Mouse (Mus musculus) CH12.LX (cell line): ENCODE results near the gene Gm21788. TPM values are rescaled to one million over a fixed set of nuclear protein-coding genes. Genes with fewer than 3 reads are reported as not detected.
"Not testable (repeated sequence)": the region's sequence is repeated elsewhere in the genome, so short reads cannot be mapped to it uniquely, and the experiment has no call there.

ENCODE experiments used
- DNase-seq: peaks from one replicate; pipeline ENCODE4 v3.0.0-alpha.2; 2013; ENCODE audit errors: extremely low read depth
- H3K27ac ChIP-seq: 2 replicates; pipeline ENCODE4 v1.5.1; 2012; ENCODE audit warnings: low read depth, mild to moderate bottlenecking, control low read depth, moderate library complexity; ENCODE audit not compliant: insufficient read depth
- H3K27me3 ChIP-seq: replicated peaks from 2 replicates; pipeline ENCODE3; 2012; ENCODE audit warnings: inconsistent platforms
- H3K36me3 ChIP-seq, 2 experiments: replicated peaks in 1 of 2; 2 replicates each; pipeline versions ENCODE3 to v1.6.1; 2012; ENCODE audit warnings: inconsistent platforms in 1 of 2, low read length in 1 of 2, mild to moderate bottlenecking in 1 of 2, mixed read lengths in 1 of 2, moderate library complexity in 1 of 2; ENCODE audit not compliant: control insufficient read depth in 1 of 2, insufficient read depth in 1 of 2
- H3K4me1 ChIP-seq, 2 experiments: 2 replicates each; pipeline ENCODE4 v1.6.1; 2012; ENCODE audit warnings: inconsistent platforms in 1 of 2, moderate library complexity in 1 of 2; ENCODE audit not compliant: insufficient read depth in 2 of 2, control insufficient read depth in 1 of 2
- H3K4me2 ChIP-seq: 2 replicates; pipeline ENCODE4 v1.6.1; 2012; ENCODE audit warnings: low read depth, mild to moderate bottlenecking, control low read depth; ENCODE audit not compliant: poor library complexity, insufficient read depth, severe bottlenecking
- H3K4me3 ChIP-seq, 3 experiments: fragments of 150-350 bp in 1 of 3; sonication (generic) in 1 of 3; replicated peaks in 1 of 3; 2 replicates each; pipeline versions ENCODE3 to v1.5.1; 2011 to 2012; ENCODE audit warnings: low read depth in 2 of 3, low read length in 2 of 3, mild to moderate bottlenecking in 2 of 3, moderate library complexity in 2 of 3, control low read depth in 1 of 3, improper control_type of control experiment in 1 of 3, inconsistent platforms in 1 of 3, mixed read lengths in 1 of 3; ENCODE audit not compliant: poor library complexity in 1 of 3
- H3K79me2 ChIP-seq: replicated peaks from 2 replicates; pipeline ENCODE4 v1.6.1; 2012; ENCODE audit warnings: mild to moderate bottlenecking, moderate library complexity; ENCODE audit not compliant: control insufficient read depth, poor library complexity, insufficient read depth, severe bottlenecking; ENCODE audit errors: extremely low read depth
- H3K9ac ChIP-seq: 2 replicates; pipeline ENCODE4 v1.6.1; 2012; ENCODE audit warnings: low read depth, mild to moderate bottlenecking, control low read depth, moderate library complexity; ENCODE audit not compliant: insufficient read depth
- H3K9me3 ChIP-seq: replicated peaks from 2 replicates; pipeline ENCODE3; 2012; ENCODE audit warnings: low read length, inconsistent platforms, mixed read lengths
- dilution Hi-C: fragments of 300-500 bp; cut with MboI; formaldehyde crosslinking; loops from 2 replicates; pipeline ENCODE4 v1.14.3; 2020; ENCODE audit warnings: low sequenced_read_pairs; ENCODE audit not compliant: extremely low pct_unique_long_range_greater_than_20kb, extremely low pct_ligation_motif_present
- in situ Hi-C: fragments of 300-500 bp; cut with MboI; formaldehyde crosslinking; loops from 3 replicates; pipeline ENCODE4 v1.14.3; 2019; ENCODE audit warnings: low sequenced_read_pairs, low pct_ligation_motif_present, low pct_unique_long_range_greater_than_20kb, mixed read lengths
- polyA plus RNA-seq: library from polyadenylated mRNA; unstranded; fragments of >175 nt; gene quantifications from 2 replicates; pipeline ENCODE4 v1.2.1, GENCODE M21; 2012; ENCODE audit warnings: low read depth; ENCODE audit not compliant: insufficient read length
- total RNA-seq, 2 experiments: library from RNA; depleted of rRNA; stranded (reverse); fragments of 300-350 nt in 1 of 2; fragments of >200 nt in 1 of 2; gene quantifications; 2 replicates each; pipeline ENCODE4 v1.2.3; 2012 to 2014

Gm21788 gene
- total RNA-seq (2012; rRNA removed) = not detected in 2 replicates
- total RNA-seq (2014; rRNA removed) = not detected in 2 replicates
- polyA plus RNA-seq = not detected in 2 replicates

GRCm38 (mm10) chrY:7404710-7405109 lies at the start of gene Gm21788:
TSS of gene Gm21788 (plus strand) at chrY:7405010.
- H3K9me3 ChIP-seq, dilution Hi-C loops, H3K79me2 ChIP-seq, H3K27ac ChIP-seq, in situ Hi-C loops, H3K4me1 ChIP-seq, H3K4me2 ChIP-seq, DNase-seq, H3K27me3 ChIP-seq, H3K9ac ChIP-seq, H3K36me3 ChIP-seq, H3K4me3 ChIP-seq: not testable (repeated sequence)

Other genes starting within 250 kb of the Gm21788 start
- not detected in 2 replicates for gene Gm21244, start 235.7 kb upstream of the Gm21788 start, total RNA-seq (2012; rRNA removed)
- not detected in 2 replicates for gene Gm21244, start 235.7 kb upstream of the Gm21788 start, total RNA-seq (2014; rRNA removed)
- gene Gm21244, start 235.7 kb upstream of the Gm21788 start, polyA plus RNA-seq = not detected in 2 replicates
- not detected in 2 replicates for gene Gm28998, start 151.2 kb upstream of the Gm21788 start, total RNA-seq (2012; rRNA removed)
- gene Gm28998, start 151.2 kb upstream of the Gm21788 start, total RNA-seq (2014; rRNA removed) = not detected in 2 replicates
- gene Gm28998, start 151.2 kb upstream of the Gm21788 start, polyA plus RNA-seq = not detected in 2 replicates
- not detected in 2 replicates for gene Gm20826, start 233.5 kb downstream of the Gm21788 start, total RNA-seq (2012; rRNA removed)
- not detected in 2 replicates for gene Gm20826, start 233.5 kb downstream of the Gm21788 start, total RNA-seq (2014; rRNA removed)
- gene Gm20826, start 233.5 kb downstream of the Gm21788 start, polyA plus RNA-seq = not detected in 2 replicates